Mouse (Mus musculus): ENCODE data around the gene Havcr1. TPM values are rescaled to one million over a fixed set of nuclear protein-coding genes. Genes with fewer than 3 reads are reported as not detected.

The Havcr1 gene
- 11.9 to 13.2 TPM (median 12.9 TPM) in 4 replicates for total RNA-seq (2023; ENCODE audit: inconsistent age)

GRCm38 (mm10) chr11:46735076-46735475, at the start of gene Havcr1:
Gene Havcr1 (plus strand): TSS chr11:46735080.

DNA sequence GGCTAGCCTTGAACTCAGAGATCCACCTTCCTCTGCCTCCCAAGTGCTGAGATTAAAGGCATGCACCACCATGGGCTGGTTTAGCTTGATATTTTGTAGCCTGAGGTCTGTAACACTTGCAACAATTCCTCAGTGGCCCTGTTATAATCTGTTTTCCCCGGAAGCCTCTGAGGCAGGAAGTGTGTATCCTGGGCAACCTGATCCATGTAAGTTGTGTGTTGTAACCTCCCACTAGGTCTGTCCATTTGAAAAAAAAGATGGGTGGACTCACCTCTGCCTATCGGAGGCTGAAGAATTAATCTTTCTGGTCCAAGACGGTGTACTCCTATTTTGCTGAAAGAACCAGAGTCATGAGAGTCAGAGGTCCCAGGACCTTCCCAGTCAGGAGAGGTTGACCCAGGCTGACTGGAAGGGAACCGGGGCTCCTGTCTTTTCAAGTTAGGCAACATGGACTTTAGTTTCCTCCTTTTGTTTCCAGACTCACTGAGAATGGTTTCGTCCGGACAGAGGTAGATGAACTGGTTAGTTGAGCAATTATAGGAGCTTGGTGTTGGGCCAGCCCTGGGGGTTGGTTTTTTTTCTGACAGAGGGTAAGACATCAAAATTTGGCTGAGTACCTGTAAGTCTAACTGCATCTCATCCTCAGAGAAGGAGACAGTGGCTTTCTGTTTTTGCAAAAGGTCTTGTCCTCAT, 28.1 kb upstream of the Havcr1 start, which contains the start of gene Timd2:
Gene Timd2 (minus strand): TSS at position 398 of the 693 bp plus-strand sequence.

DNA sequence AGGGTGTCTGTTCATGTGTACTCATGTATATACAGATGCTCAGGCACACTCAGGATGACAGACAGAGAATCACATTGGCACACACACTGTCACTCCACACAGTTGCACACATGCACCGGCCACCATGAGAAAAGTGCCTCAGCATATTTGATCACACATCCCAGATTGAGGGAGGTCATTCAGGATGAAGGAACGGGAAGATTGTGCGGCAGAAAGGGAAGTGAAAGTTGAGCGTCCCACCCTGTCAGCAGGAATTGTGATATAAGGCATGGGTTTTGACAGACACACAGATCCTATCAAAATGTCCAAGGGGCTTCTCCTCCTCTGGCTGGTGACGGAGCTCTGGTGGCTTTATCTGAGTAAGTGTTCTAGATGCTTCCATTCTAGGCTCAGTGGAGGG, 75.6 kb downstream of the Havcr1 start, which contains the start of gene Timd4:
Gene Timd4 (plus strand): TSS at position 290 of the 400 bp plus-strand sequence.

Other genes starting within 250 kb of the Havcr1 start
- gene Gm12169, start 210.9 kb upstream of the Havcr1 start, total RNA-seq (2023; ENCODE audit: inconsistent age) = not detected in 4 replicates
- not detected in 4 replicates for gene BC053393, start 163.5 kb upstream of the Havcr1 start, total RNA-seq (2023; ENCODE audit: inconsistent age)
- not detected in 4 replicates for gene Dppa1, start 105.8 kb upstream of the Havcr1 start, total RNA-seq (2023; ENCODE audit: inconsistent age)
- gene Timd2, start 28.0 kb upstream of the Havcr1 start, total RNA-seq (2023; ENCODE audit: inconsistent age) = 3.2 to 5.5 TPM (median 3.5 TPM) in 4 replicates
- 0.58 to 0.84 TPM (median 0.62 TPM) in 4 replicates for gene Timd4, start 75.7 kb downstream of the Havcr1 start, total RNA-seq (2023; ENCODE audit: inconsistent age)